Comparison of ENCODE assay signal across 20 mouse cellular contexts in genomic region chr1:55195021-55195420, GRCm38 (mm10). TPM values are rescaled to one million over a fixed set of nuclear protein-coding genes. Genes with fewer than 3 reads are reported as not detected.
DNase-seq lines count a peak whose midpoint lies in the region; ATAC-seq and TF ChIP-seq lines count a peak whose summit lies in the region.
"Had no signal": no experiment of that assay in that cellular context is flagged by ENCODE, and none has a peak within 500 bp of the region (broad histone marks: within the 10 kb centered on the region; RNA-seq: fewer than 3 reads in every experiment).

No protein-coding gene starts in this region.

- peak; percentile 47 for DNase-seq in forebrain, postnatal 0 days
- no peak for DNase-seq in forebrain, embryonic 14.5 days (ENCODE audit: low spot score)
- no peak for DNase-seq in midbrain, embryonic 10.5 days (ENCODE audit: low spot score)
- DNase-seq in limb, embryonic 10.5 days (ENCODE audit: low spot score): no peak
- DNase-seq in midbrain, embryonic 14.5 days: peak; percentile 37
- no peak for DNase-seq in thymus, postnatal 36 days
- no peak for DNase-seq in heart, adult 18-20 months
- DNase-seq: B cell, adult 2 months; cerebellum, adult 18-20 months; cerebellum, postnatal 36 days; gastrocnemius, postnatal 36 days; heart, adult 2 months; heart, postnatal 14 days had no signal

- no peak overlapping the region for H3K4me2 ChIP-seq in forebrain, postnatal 0 days (ENCODE audit: low read depth)
- H3K4me2 ChIP-seq in forebrain, embryonic 14.5 days (ENCODE audit: low read length): no peak overlapping the region
- no peak overlapping the region for H3K4me2 ChIP-seq in midbrain, embryonic 16.5 days (ENCODE audit: low read length)
- H3K4me2 ChIP-seq in midbrain, embryonic 14.5 days (ENCODE audit: low read length): peak overlapping the region; percentile 48; the same call in 1 of the 2 replicates
- H3K4me2 ChIP-seq: heart, embryonic 11.5 days; heart, embryonic 15.5 days had no signal

- H3K9me3 ChIP-seq in forebrain, postnatal 0 days (ENCODE audit: low read length): no peaks in the 10 kb centered on the region
- no peaks in the 10 kb centered on the region for H3K9me3 ChIP-seq in forebrain, embryonic 14.5 days (replicated peaks; ENCODE audit: control insufficient read depth, low read length)
- no peaks in the 10 kb centered on the region for H3K9me3 ChIP-seq in midbrain, embryonic 10.5 days (replicated peaks)
- H3K9me3 ChIP-seq in midbrain, embryonic 16.5 days (replicated peaks; ENCODE audit: control insufficient read depth, low read length, poor library complexity, severe bottlenecking): no peaks in the 10 kb centered on the region
- no peaks in the 10 kb centered on the region for H3K9me3 ChIP-seq in limb, embryonic 10.5 days (replicated peaks)
- no peaks in the 10 kb centered on the region for H3K9me3 ChIP-seq in midbrain, embryonic 14.5 days (ENCODE audit: control insufficient read depth, low read length)
- H3K9me3 ChIP-seq: forebrain, embryonic 13.5 days; G1E; heart, embryonic 15.5 days; hindbrain, embryonic 15.5 days had no signal

- no peaks in the 10 kb centered on the region for H3K27me3 ChIP-seq in forebrain, postnatal 0 days (ENCODE audit: insufficient read depth, low read length)
- H3K27me3 ChIP-seq in forebrain, embryonic 14.5 days (replicated peaks; ENCODE audit: control insufficient read depth, insufficient read depth, low read length): no peaks in the 10 kb centered on the region
- peaks cover 42% of the 10 kb centered on the region for H3K27me3 ChIP-seq in midbrain, embryonic 10.5 days (ENCODE audit: low read depth, poor library complexity, severe bottlenecking)
- no peaks in the 10 kb centered on the region for H3K27me3 ChIP-seq in midbrain, embryonic 16.5 days (ENCODE audit: control insufficient read depth, insufficient read depth, low read depth, low read length)
- no peaks in the 10 kb centered on the region for H3K27me3 ChIP-seq in limb, embryonic 10.5 days (ENCODE audit: low read depth, poor library complexity, severe bottlenecking)
- no peaks in the 10 kb centered on the region for H3K27me3 ChIP-seq in midbrain, embryonic 14.5 days (ENCODE audit: control insufficient read depth, insufficient read depth, low read length)
- H3K27me3 ChIP-seq: heart, embryonic 15.5 days; hindbrain, embryonic 15.5 days had no signal

- 33% methylated on average over 4 of the region's 4 CpGs for WGBS in forebrain, postnatal 0 days
- WGBS in forebrain, embryonic 14.5 days: 42% methylated on average over 4 of the region's 4 CpGs
- 67% methylated on average over 4 of the region's 4 CpGs for WGBS in midbrain, embryonic 10.5 days
- 47% methylated on average over 4 of the region's 4 CpGs for WGBS in midbrain, embryonic 16.5 days
- WGBS in limb, embryonic 10.5 days: 75% methylated on average over 4 of the region's 4 CpGs
- 40% methylated on average over 4 of the region's 4 CpGs for WGBS in midbrain, embryonic 14.5 days

- no peak overlapping the region for H3K4me3 ChIP-seq in forebrain, postnatal 0 days (ENCODE audit: low read depth, low read length)
- H3K4me3 ChIP-seq in forebrain, embryonic 14.5 days (ENCODE audit: low read depth, low read length): no peak overlapping the region
- peak overlapping the region; percentile 29; the same call in 1 of the 2 replicates for H3K4me3 ChIP-seq in midbrain, embryonic 10.5 days
- no peak overlapping the region for H3K4me3 ChIP-seq in midbrain, embryonic 16.5 days (ENCODE audit: low read depth, low read length)
- H3K4me3 ChIP-seq in limb, embryonic 10.5 days: no peak overlapping the region
- no peak overlapping the region for H3K4me3 ChIP-seq in midbrain, embryonic 14.5 days (replicated peaks; ENCODE audit: low read depth, low read length)
- H3K4me3 ChIP-seq: forebrain, embryonic 13.5 days; heart, adult 2 months; heart, embryonic 15.5 days; hindbrain, embryonic 15.5 days had no signal

- H3K4me1 ChIP-seq in forebrain, postnatal 0 days (ENCODE audit: insufficient read depth): no peaks in the 10 kb centered on the region
- H3K4me1 ChIP-seq in forebrain, embryonic 14.5 days (ENCODE audit: control insufficient read depth, insufficient read depth, low read length): 0 out of 2 replicates have a peak, but pooled peaks cover 13% of the 10 kb centered on the region
- H3K4me1 ChIP-seq in midbrain, embryonic 10.5 days: peaks cover 59% of the 10 kb centered on the region
- H3K4me1 ChIP-seq in midbrain, embryonic 16.5 days (ENCODE audit: control insufficient read depth, insufficient read depth, low read length): peaks cover 21% of the 10 kb centered on the region
- H3K4me1 ChIP-seq in limb, embryonic 10.5 days: peaks cover 58% of the 10 kb centered on the region
- H3K4me1 ChIP-seq in midbrain, embryonic 14.5 days (ENCODE audit: control insufficient read depth, insufficient read depth, low read length): peaks cover 23% of the 10 kb centered on the region

- H3K27ac ChIP-seq in forebrain, postnatal 0 days (ENCODE audit: low read depth, low read length): no peak overlapping the region
- no peak overlapping the region for H3K27ac ChIP-seq in forebrain, embryonic 14.5 days (ENCODE audit: low read depth, low read length)
- H3K27ac ChIP-seq in midbrain, embryonic 10.5 days (replicated peaks): no peak overlapping the region
- no peak overlapping the region for H3K27ac ChIP-seq in midbrain, embryonic 16.5 days (ENCODE audit: low read length)
- peak overlapping the region; percentile 50 for H3K27ac ChIP-seq in limb, embryonic 10.5 days
- no peak overlapping the region; the same call in 1 of the 2 replicates for H3K27ac ChIP-seq in midbrain, embryonic 14.5 days (replicated peaks; ENCODE audit: low read depth, low read length)
- H3K27ac ChIP-seq: forebrain, embryonic 13.5 days; heart, adult 2 months; heart, embryonic 15.5 days; hindbrain, embryonic 15.5 days had no signal

- no peak overlapping the region for H3K9ac ChIP-seq in forebrain, postnatal 0 days
- no peak overlapping the region for H3K9ac ChIP-seq in forebrain, embryonic 14.5 days (ENCODE audit: low read length)
- no peak overlapping the region for H3K9ac ChIP-seq in midbrain, embryonic 16.5 days (ENCODE audit: low read depth, low read length)
- no peak overlapping the region for H3K9ac ChIP-seq in midbrain, embryonic 14.5 days (replicated peaks; ENCODE audit: low read length)
- H3K9ac ChIP-seq: forebrain, embryonic 13.5 days; heart, embryonic 15.5 days; hindbrain, embryonic 15.5 days had no signal

- H3K36me3 ChIP-seq in forebrain, postnatal 0 days (ENCODE audit: insufficient read depth): no peaks in the 10 kb centered on the region
- H3K36me3 ChIP-seq in forebrain, embryonic 14.5 days (ENCODE audit: control insufficient read depth, insufficient read depth, low read length): no peaks in the 10 kb centered on the region
- H3K36me3 ChIP-seq in midbrain, embryonic 10.5 days: no peaks in the 10 kb centered on the region
- H3K36me3 ChIP-seq in midbrain, embryonic 16.5 days (ENCODE audit: control insufficient read depth, insufficient read depth, low read length): no peaks in the 10 kb centered on the region
- H3K36me3 ChIP-seq in limb, embryonic 10.5 days: peaks cover 27% of the 10 kb centered on the region
- no peaks in the 10 kb centered on the region for H3K36me3 ChIP-seq in midbrain, embryonic 14.5 days (ENCODE audit: control insufficient read depth, insufficient read depth, low read length)
- H3K36me3 ChIP-seq: G1E; heart, embryonic 15.5 days; hindbrain, embryonic 15.5 days had no signal

- peak; percentile 58 for ATAC-seq in forebrain, postnatal 0 days
- no peak; the same call in 1 of the 2 replicates for ATAC-seq in forebrain, embryonic 14.5 days
- ATAC-seq in midbrain, embryonic 16.5 days: no peak
- no peak for ATAC-seq in midbrain, embryonic 14.5 days (ENCODE audit: low FRiP score, low TSS enrichment)
- ATAC-seq: CD4-positive, CD25-positive, alpha-beta regulatory T cell, adult 4 months; forebrain, embryonic 13.5 days had no signal

- no peak for TF ChIP-seq CTCF in forebrain, postnatal 0 days (IDR thresholded peaks at IDR 0.05; ENCODE audit: low read depth)

RNA-seq across cellular contexts. Expression of gene Rftn2, which starts 31.6 kb away (rescaled TPM):
- total RNA-seq in forebrain, postnatal 0 days (2014; rRNA removed): 10.1 and 10.9 TPM in 2 replicates
- 7.9 and 12.4 TPM in 2 replicates for polyA plus RNA-seq in forebrain, postnatal 0 days (2015; fragmentation: Nextera tagmentation; extraction: Ambion mirVana)
- 12.1 and 12.2 TPM in 2 replicates for polyA plus RNA-seq in forebrain, embryonic 14.5 days (2014; fragmentation: Nextera tagmentation; extraction: Ambion mirVana)
- polyA plus RNA-seq in midbrain, embryonic 10.5 days (2016; fragmentation: Nextera tagmentation; extraction: Ambion mirVana): 5.8 TPM in 2 replicates
- polyA plus RNA-seq in midbrain, embryonic 16.5 days (2015; fragmentation: Nextera tagmentation; extraction: Ambion mirVana): 7.9 and 10.6 TPM in 2 replicates
- 13.4 and 25.4 TPM in 2 replicates for polyA plus RNA-seq in limb, embryonic 10.5 days (2016; fragmentation: Nextera tagmentation; extraction: Ambion mirVana)
- 8.7 and 9.5 TPM in 2 replicates for polyA plus RNA-seq in midbrain, embryonic 14.5 days (2014; fragmentation: Nextera tagmentation; extraction: Ambion mirVana)
- 10 to 100 TPM; 10.8 to 11.0 TPM for total RNA-seq in heart, adult 18-20 months (2021)

RNA-seq across cellular contexts. Expression of gene Mars2, which starts 42.0 kb away (rescaled TPM):
- total RNA-seq in forebrain, postnatal 0 days (2014; rRNA removed): 11.5 and 13.1 TPM in 2 replicates
- 2.3 and 2.5 TPM in 2 replicates for polyA plus RNA-seq in forebrain, postnatal 0 days (2015; fragmentation: Nextera tagmentation; extraction: Ambion mirVana)
- 3.0 and 4.5 TPM in 2 replicates for polyA plus RNA-seq in forebrain, embryonic 14.5 days (2014; fragmentation: Nextera tagmentation; extraction: Ambion mirVana)
- 2.8 and 3.2 TPM in 2 replicates for polyA plus RNA-seq in midbrain, embryonic 10.5 days (2016; fragmentation: Nextera tagmentation; extraction: Ambion mirVana)
- 3.7 and 4.0 TPM in 2 replicates for polyA plus RNA-seq in midbrain, embryonic 16.5 days (2015; fragmentation: Nextera tagmentation; extraction: Ambion mirVana)
- polyA plus RNA-seq in limb, embryonic 10.5 days (2016; fragmentation: Nextera tagmentation; extraction: Ambion mirVana): 2.5 and 2.8 TPM in 2 replicates
- polyA plus RNA-seq in midbrain, embryonic 14.5 days (2014; fragmentation: Nextera tagmentation; extraction: Ambion mirVana): 4.1 and 4.4 TPM in 2 replicates
- total RNA-seq in heart, adult 18-20 months (2021): 1 to 10 TPM; 5.1 to 5.7 TPM

Comparison
In these comparisons a context has a peak if more than half of its experiments do, and no peak if none do; other contexts are left out.
1. DNase-seq: peak in forebrain, postnatal 0 days (single experiment) and midbrain, embryonic 14.5 days (single experiment); none in forebrain, embryonic 14.5 days (single experiment), midbrain, embryonic 10.5 days (single experiment), limb, embryonic 10.5 days (single experiment), thymus, postnatal 36 days (0 of 2) and heart, adult 18-20 months (0 of 2).